Mouse (Mus musculus): ENCODE measurements around the gene Gm20831.
"Not testable (repeated sequence)": the region's sequence is repeated elsewhere in the genome, so short reads cannot be mapped to it uniquely, and the experiment has no call there.

Gene Gm20831

DNA sequence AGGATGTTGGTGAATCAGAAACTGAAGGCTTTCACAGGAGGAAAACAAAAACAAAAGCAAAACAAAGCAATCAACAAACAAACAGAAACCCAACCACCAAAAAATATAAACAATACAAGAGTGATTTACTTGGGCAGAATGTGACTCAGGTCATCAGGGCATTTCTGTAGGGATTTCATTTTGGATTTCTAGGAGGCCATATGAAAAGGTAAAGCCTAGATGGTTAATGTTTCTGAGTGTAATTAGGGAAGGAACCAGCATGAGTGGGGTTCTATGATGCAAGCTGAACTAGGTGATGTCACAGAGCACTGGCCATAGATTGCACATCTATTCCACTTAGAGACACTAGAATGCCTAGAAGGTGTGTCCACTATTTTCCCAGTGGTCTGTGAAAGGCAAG lies at the start of gene Gm20831, which contains the start of gene Gm20772:
Gene Gm20831 (plus strand): TSS at position 301 of the 400 bp plus-strand sequence.
Gene Gm20772 (plus strand): TSS at position 301 of the 400 bp plus-strand sequence.
- not testable (repeated sequence) for DNase-seq

- not testable (repeated sequence) for DNase-seq
Measured at GRCm38 (mm10) chrY:17846166-17846565, 28.4 kb upstream of the Gm20831 start, which contains the start of gene Gm21904. Gm21904 (minus strand) TSS chrY:17846266.

DNA sequence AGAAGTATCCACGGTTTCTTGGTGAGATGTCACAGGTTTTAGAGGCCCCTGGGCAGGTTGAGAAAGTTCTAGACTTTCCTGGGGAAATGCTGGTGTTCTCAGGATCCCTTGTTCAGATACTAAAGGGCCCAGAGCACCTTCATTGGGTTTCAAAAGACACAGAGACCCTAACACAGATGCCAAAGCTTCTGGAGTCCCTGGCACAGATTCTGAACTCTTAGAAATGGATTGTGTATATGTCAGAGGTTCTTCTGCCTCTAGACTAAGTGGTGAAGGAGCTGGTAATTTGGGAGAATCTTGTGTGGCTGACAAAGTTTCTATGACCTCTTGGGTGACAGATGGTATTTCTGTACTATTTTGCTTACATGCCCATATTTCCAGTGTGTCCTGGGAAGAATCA lies 62.7 kb downstream of the Gm20831 start, which contains the start of gene Srsy:
Gene Srsy (minus strand): TSS at position 101 of the 400 bp plus-strand sequence.
- DNase-seq: not testable (repeated sequence)

All from liver (tissue).